Mouse (Mus musculus) erythroid progenitor cell, adult 5-6 weeks (primary cell): Measurements from ENCODE around the gene Itga1. TPM values are rescaled to one million over a fixed set of nuclear protein-coding genes. Genes with fewer than 3 reads are reported as not detected.

Source experiments
- ATAC-seq: replicated peaks from 2 replicates; pipeline ENCODE4 v1.8.0; 2016; ENCODE audit warnings: moderate number of reproducible peaks, mild to moderate bottlenecking, moderate TSS enrichment, inconsistent platforms; ENCODE audit not compliant: poor library complexity, low FRiP score, severe bottlenecking
- total RNA-seq, 2 experiments: library from RNA; stranded (forward) in 1 of 2; stranded (reverse) in 1 of 2; fragments of 150-400 nt in 1 of 2; fragments of 186-747, 209-891 nt in 1 of 2; gene quantifications; 2 replicates each; pipeline versions ENCODE4 v1.2.3 to v1.2.4; 2015 to 2017; ENCODE audit warnings: low replicate concordance in 2 of 2

Gene Itga1
- total RNA-seq, 2 experiments from 2014 or later, result 0.76 to 2.1 TPM

DNA sequence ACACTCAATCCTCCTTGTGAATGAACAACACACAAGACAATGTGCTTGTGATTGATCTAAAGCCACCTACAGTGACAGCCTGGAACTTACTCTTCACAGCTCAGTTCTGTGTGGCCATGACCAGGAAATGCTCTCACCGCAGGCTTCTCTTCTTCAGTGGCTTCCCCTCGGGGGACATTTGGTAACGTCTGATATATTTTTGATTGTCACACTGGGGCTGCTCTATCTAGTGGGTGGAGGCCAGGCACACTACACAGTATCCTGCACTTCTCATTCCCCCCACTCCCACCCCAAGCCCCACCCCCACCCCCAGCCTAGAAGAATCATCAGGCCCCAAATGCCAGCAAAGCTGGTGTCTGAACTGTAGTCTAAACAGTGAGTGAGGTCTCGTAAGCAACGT, 186.0 kb downstream of the Itga1 start:
- ATAC-seq, result no peak

DNA sequence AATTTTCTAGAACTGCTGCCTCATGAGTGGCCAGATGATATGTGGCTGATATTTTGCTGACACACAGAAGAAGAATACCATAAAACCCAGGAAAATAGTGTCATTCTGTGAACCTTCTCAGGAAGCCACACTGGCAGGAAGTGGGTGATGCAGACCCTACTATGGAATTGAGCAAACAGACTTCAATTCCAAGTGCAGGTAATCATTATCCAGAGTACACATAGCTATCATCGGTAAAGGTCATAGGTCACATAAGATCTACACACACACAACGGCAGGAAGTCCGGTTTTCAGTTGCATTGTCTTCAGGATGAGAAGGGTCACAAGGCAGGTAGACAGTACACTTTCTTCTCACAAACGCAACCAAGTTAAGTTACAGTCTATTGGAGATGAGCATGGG, 186.8 kb downstream of the Itga1 start:
- ATAC-seq, result no peak

GRCm38 (mm10) chr13:114914559-114914958, 187.2 kb downstream of the Itga1 start:
- no peak for ATAC-seq

GRCm38 (mm10) chr13:114910629-114911028, 191.1 kb downstream of the Itga1 start:
- ATAC-seq, result no peak

DNA sequence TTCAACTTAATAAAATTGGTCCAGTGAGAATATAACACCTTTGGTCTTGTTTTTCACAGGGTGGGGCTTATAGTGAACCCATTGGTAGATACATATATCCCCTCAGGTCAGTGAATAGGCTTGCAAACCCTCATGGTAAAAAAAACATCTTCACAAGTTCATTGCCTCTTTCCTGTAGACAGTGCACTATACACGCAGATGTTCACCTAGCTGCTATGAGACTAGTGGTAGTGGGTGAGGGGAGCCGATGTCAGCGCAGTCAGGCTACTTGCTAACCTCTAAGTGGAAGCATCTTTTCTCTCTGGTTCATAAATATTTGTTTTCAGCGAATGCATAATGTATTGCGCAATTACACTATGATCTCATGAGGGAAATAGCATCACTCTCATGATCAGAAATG, 192.2 kb downstream of the Itga1 start:
- no peak for ATAC-seq

- no peak for ATAC-seq
Observed at GRCm38 (mm10) chr13:114907876-114908275, 193.9 kb downstream of the Itga1 start.

Other genes starting within 250 kb of the Itga1 start
- gene Itga2, start 169.9 kb downstream of the Itga1 start, total RNA-seq (2015; ENCODE audit: low replicate concordance), result not detected in 2 replicates
- 0.08 and 0.13 TPM in 2 replicates for gene Itga2, start 169.9 kb downstream of the Itga1 start, total RNA-seq (2017; ENCODE audit: low replicate concordance)
- gene Pelo, start 11.8 kb downstream of the Itga1 start, total RNA-seq (2015; ENCODE audit: low replicate concordance), result 7.5 and 11.9 TPM in 2 replicates
- 14.1 and 14.3 TPM in 2 replicates for gene Pelo, start 11.8 kb downstream of the Itga1 start, total RNA-seq (2017; ENCODE audit: low replicate concordance)
- 7.1 and 22.7 TPM in 2 replicates for gene Gm49395, start within 50 bp of the Itga1 start, total RNA-seq (2015; ENCODE audit: low replicate concordance)
- gene Gm49395, start within 50 bp of the Itga1 start, total RNA-seq (2017; ENCODE audit: low replicate concordance), result not detected in 2 replicates